Mouse (Mus musculus) CH12.LX (cell line): Measurements from ENCODE around the gene Arhgef2.

Experiments
- BHLHE40 ChIP-seq: IDR thresholded peaks from 2 replicates; pipeline ENCODE4 v1.6.1; 2011; ENCODE audit warnings: mild to moderate bottlenecking, low read depth, low read length, improper control_type of control experiment
- CTCF ChIP-seq, 2 experiments: IDR thresholded peaks in 1 of 2; conservative IDR thresholded peaks in 1 of 2; 2 replicates each; pipeline ENCODE4 v1.5.1; 2011 to 2012; ENCODE audit warnings: low read depth in 2 of 2, low read length in 2 of 2, improper control_type of control experiment in 1 of 2, inconsistent platforms in 1 of 2, mild to moderate bottlenecking in 1 of 2, moderate library complexity in 1 of 2
- EP300 ChIP-seq: IDR thresholded peaks from 2 replicates; pipeline ENCODE4 v1.6.1; 2011; ENCODE audit warnings: low read length, improper control_type of control experiment
- IRF4 ChIP-seq: IDR thresholded peaks from 2 replicates; pipeline ENCODE4 v1.6.1; 2014; ENCODE audit warnings: low read depth, mild to moderate bottlenecking, inconsistent platforms, low read length, improper control_type of control experiment
- MAX ChIP-seq: IDR thresholded peaks from 2 replicates; pipeline ENCODE4 v1.6.1; 2011; ENCODE audit warnings: low read length, improper control_type of control experiment
- MAZ ChIP-seq: IDR thresholded peaks from 2 replicates; pipeline ENCODE4 v1.6.1; 2012; ENCODE audit warnings: low read depth, mild to moderate bottlenecking, inconsistent platforms, low read length, improper control_type of control experiment, moderate library complexity
- MYC ChIP-seq: IDR thresholded peaks from 2 replicates; pipeline ENCODE4 v1.6.1; 2011; ENCODE audit warnings: low read depth, mild to moderate bottlenecking, improper control_type of control experiment, low read length
- PAX5 ChIP-seq: IDR thresholded peaks from 2 replicates; pipeline ENCODE4 v1.6.1; 2012; ENCODE audit warnings: low read length, inconsistent platforms, mixed read lengths
- POLR2A ChIP-seq: IDR thresholded peaks from 2 replicates; pipeline ENCODE4 v1.6.1; 2011; ENCODE audit warnings: low read depth, mild to moderate bottlenecking, improper control_type of control experiment, low read length
- TCF12 ChIP-seq: IDR thresholded peaks from 2 replicates; pipeline ENCODE4 v1.6.1; 2014; ENCODE audit warnings: low read depth, mild to moderate bottlenecking, inconsistent platforms, low read length, improper control_type of control experiment

GRCm38 (mm10) chr3:88648452-88649168, 42.8 kb downstream of the Arhgef2 start:
- no peak; the same call in 1 of the 2 replicates for TF ChIP-seq MYC
- 0 out of 2 replicates have a peak, but pooled peaks have one; percentile 1 for TF ChIP-seq TCF12
- TF ChIP-seq CTCF (conservative IDR thresholded peaks at IDR 0.05 in 1 of 2, IDR thresholded peaks at IDR 0.05 in 1 of 2; ENCODE audit: low read depth in 2 of 2, low read length in 2 of 2) = no peak
- no peak for TF ChIP-seq MAX
- TF ChIP-seq EP300 = no peak
- no peak for TF ChIP-seq IRF4
- TF ChIP-seq POLR2A = 0 out of 2 replicates have a peak, but pooled peaks have one; percentile 6
- no peak for TF ChIP-seq BHLHE40
- no peak for TF ChIP-seq MAZ
- TF ChIP-seq PAX5 = no peak
